Mouse (Mus musculus): ENCODE data around the gene Elf4. TPM values are rescaled to one million over a fixed set of nuclear protein-coding genes. Genes with fewer than 3 reads are reported as not detected.

Elf4 gene
- polyA plus RNA-seq (2017; shearing (Covaris generic)): 80.5 TPM

DNA sequence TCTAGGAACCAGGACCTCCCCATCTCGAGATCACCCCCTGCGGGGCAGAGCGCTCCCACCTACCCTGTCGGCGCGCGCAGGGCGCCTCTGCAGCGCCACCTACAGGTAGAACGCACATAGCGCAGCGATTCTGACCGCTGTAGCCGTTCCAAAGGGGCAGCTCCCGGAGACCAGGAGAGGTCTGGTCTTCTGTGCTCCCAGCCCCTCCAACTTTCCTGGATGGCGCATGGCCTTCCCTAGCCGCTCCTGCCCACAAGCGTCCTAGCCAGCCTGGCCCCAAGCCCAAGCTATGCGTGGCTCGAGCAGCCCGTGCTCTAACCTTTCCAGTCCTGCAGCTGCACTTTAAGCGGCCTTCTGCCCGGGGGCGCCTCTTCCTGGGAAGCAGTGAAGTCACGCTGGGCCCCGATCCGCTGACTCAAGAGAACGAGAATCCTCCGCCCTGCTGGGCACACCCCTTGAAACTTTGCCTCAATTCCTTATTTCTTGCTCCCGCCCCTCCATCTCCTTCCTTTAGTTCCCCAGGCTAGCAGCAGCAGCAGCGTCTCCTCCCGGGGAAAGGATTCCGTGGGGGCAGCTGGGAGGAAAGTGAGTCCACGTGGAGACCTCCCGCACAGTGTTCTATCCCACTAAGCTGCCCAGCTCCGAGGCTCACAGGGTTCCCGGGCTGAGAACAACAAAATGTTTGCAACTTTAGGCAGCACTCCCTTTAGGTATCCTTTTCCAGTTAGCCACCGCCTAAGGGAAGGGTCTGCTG lies at the start of gene Elf4:
Elf4 (minus strand) TSS at position 379 of the 754 bp plus-strand sequence.

Other genes with a start within 250 kb of the Elf4 start
- 22.1 TPM for gene Utp14a, start 206.3 kb downstream of the Elf4 start, polyA plus RNA-seq (2017; shearing (Covaris generic))
- gene Bcorl1, start 121.8 kb downstream of the Elf4 start, polyA plus RNA-seq (2017; shearing (Covaris generic)): 1.3 TPM
- 44.2 TPM for gene Aifm1, start 50.4 kb upstream of the Elf4 start, polyA plus RNA-seq (2017; shearing (Covaris generic))
- 0.41 TPM for gene Rab33a, start 56.2 kb upstream of the Elf4 start, polyA plus RNA-seq (2017; shearing (Covaris generic))
- gene Zfp280c, start 131.4 kb upstream of the Elf4 start, polyA plus RNA-seq (2017; shearing (Covaris generic)): 12.6 TPM
- gene Slc25a14, start 160.3 kb upstream of the Elf4 start, polyA plus RNA-seq (2017; shearing (Covaris generic)): 9.8 TPM
- not detected for gene Gpr119, start 211.3 kb upstream of the Elf4 start, polyA plus RNA-seq (2017; shearing (Covaris generic))
- 18.0 TPM for gene Rbmx2, start 231.9 kb upstream of the Elf4 start, polyA plus RNA-seq (2017; shearing (Covaris generic))